Mouse (Mus musculus) small intestine, adult 2 months (tissue): Measurements from ENCODE around the gene Spag8.

ENCODE experiments used
- CTCF ChIP-seq: fragments of 200-500 bp; IDR thresholded peaks from 2 replicates; pipeline ENCODE4 v1.5.1; 2012; ENCODE audit warnings: low read depth, mild to moderate bottlenecking, control low read depth, inconsistent platforms, low read length, moderate library complexity, mixed read lengths; ENCODE audit not compliant: insufficient replicate concordance, insufficient read length; ENCODE audit errors: extremely low read depth
- POLR2A ChIP-seq: fragments of 200-500 bp; IDR thresholded peaks from 2 replicates; pipeline ENCODE4 v1.6.1; 2012; ENCODE audit warnings: low read depth, mild to moderate bottlenecking, control low read depth, inconsistent platforms, low read length, moderate library complexity

- TF ChIP-seq CTCF (no peak), POLR2A (no peak)
Measured at GRCm38 (mm10) chr4:43696561-43696960, 43.2 kb upstream of the Spag8 start.
